Mouse (Mus musculus): ENCODE results near the gene Srsf12.

Gene Srsf12

GRCm38 (mm10) chr4:33249716-33250230 lies 41.0 kb downstream of the Srsf12 start:
- no peak for DNase-seq

- DNase-seq: no peak
Observed at GRCm38 (mm10) chr4:33250867-33251266, 42.1 kb downstream of the Srsf12 start.

GRCm38 (mm10) chr4:33254706-33255105 lies 45.9 kb downstream of the Srsf12 start:
- DNase-seq: no peak

GRCm38 (mm10) chr4:33257263-33257964 lies 48.6 kb downstream of the Srsf12 start:
- no peak for DNase-seq

- DNase-seq: no peak
Observed at GRCm38 (mm10) chr4:33260311-33260710, 51.5 kb downstream of the Srsf12 start.

GRCm38 (mm10) chr4:33261311-33261753 lies 52.5 kb downstream of the Srsf12 start:
- DNase-seq: peak; percentile 93

GRCm38 (mm10) chr4:33262897-33263296 lies 54.1 kb downstream of the Srsf12 start:
- no peak for DNase-seq

GRCm38 (mm10) chr4:33264979-33265726 lies 56.4 kb downstream of the Srsf12 start:
- no peak for DNase-seq

GRCm38 (mm10) chr4:33270386-33271314 lies 61.9 kb downstream of the Srsf12 start:
- no peak for DNase-seq

GRCm38 (mm10) chr4:33273437-33273836 lies 64.6 kb downstream of the Srsf12 start:
- no peak for DNase-seq

GRCm38 (mm10) chr4:33281891-33282685 lies 73.3 kb downstream of the Srsf12 start:
- DNase-seq: no peak
